Mouse (Mus musculus) ovary, postnatal 14 days (tissue): ENCODE results near the gene Nup188.

Experiments used
- DNase-seq: peaks from one replicate; pipeline ENCODE4 v3.0.0; 2022; ENCODE audit warnings: low spot score

Nup188 gene

DNA sequence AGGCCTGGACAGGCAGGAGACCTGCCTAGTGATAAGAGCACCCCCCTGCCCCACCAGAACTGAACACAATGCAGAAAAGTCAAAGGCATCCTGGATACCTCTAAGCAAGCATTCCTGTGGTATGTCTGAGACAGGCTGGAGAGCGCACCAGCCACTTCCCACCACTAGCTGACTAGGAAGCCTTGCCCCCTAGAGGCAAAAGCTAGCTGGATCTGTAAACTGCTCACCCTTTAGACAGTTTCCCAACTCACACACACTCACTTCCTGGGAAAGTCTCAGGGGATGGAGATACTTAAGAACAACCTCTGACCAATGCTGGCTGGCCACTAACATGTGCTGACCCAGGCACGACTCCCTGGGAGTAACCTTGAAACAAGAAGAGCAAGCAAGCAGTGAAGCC is 65.0 kb downstream of the Nup188 start:
- DNase-seq = no peak

- DNase-seq = no peak
These were observed 69.7 kb downstream of the Nup188 start for GRCm38 (mm10) chr2:30355861-30356260.

DNA sequence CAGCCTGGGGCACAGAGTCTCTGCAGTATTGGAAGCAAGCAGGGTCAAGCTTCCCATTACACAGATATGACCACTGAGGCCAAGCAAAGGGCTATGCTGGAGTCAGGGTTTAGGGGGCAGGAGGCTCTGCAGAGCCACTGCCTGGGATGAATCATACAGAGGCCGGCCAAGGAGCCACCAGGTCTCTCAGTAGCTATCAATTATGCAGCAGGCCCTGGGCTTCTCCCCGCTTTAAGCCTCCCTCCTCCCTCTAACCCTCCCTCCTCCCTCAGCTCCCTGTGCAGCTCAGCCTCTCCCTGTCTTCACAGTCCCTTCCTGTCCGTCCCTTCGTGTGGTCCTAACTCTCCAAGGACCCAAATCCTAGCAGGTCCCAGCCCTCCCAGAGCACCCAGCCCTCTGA is 70.1 kb downstream of the Nup188 start:
- DNase-seq = no peak

- DNase-seq = no peak
These were observed 70.7 kb downstream of the Nup188 start for GRCm38 (mm10) chr2:30356906-30357305.

DNA sequence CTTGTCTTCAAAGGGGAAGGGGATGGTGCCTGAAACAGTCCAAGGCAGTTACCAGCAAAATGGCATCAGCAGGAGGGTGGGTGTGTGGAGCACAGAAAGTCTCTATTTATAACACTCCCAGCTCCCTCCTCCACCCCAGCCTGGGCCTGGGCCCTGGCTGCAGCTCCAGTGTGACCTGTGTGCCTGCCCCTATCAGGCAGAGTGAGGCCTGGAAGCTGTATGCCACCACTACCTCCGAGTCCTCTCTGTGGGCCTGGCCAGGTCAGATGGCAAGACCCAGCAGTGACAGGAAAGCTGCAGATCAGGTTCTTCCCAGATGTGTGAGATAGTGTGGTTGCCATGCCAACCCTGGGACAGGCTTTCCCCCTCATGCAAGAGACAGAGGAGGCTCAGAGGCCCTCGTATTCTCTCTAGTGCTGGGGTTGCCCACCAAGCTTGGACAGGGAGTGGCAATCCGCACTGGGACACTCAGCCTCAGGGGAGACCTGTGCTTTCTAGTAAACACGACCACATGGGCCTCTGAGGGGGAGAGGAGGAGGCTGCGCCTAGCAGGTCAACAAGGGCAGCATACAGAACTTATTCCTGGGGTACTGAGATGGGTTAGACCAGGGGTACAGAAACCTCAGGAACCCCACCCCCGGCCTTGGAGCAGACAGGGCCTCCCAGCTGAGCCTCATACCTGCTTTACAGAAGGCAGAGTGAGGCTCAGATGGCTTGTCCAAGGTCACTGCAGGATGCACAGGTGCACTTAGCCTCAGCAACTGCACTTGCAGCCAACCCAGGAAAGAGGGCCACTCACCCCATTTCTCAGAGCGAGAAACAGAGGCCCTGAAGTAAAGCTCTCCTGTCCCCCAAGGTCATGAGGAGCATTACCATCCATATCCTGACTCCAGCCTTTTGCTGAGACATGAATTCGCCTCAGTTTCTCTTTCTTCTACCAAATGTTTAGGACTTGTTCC is 71.6 kb downstream of the Nup188 start:
- DNase-seq = no peak

GRCm38 (mm10) chr2:30358533-30359531 is 72.6 kb downstream of the Nup188 start, which contains the start of gene Sh3glb2:
TSS of gene Sh3glb2 (minus strand) at chr2:30359337.
- peak; percentile 78 for DNase-seq

GRCm38 (mm10) chr2:30360626-30361025 is 74.4 kb downstream of the Nup188 start:
- DNase-seq = no peak

DNA sequence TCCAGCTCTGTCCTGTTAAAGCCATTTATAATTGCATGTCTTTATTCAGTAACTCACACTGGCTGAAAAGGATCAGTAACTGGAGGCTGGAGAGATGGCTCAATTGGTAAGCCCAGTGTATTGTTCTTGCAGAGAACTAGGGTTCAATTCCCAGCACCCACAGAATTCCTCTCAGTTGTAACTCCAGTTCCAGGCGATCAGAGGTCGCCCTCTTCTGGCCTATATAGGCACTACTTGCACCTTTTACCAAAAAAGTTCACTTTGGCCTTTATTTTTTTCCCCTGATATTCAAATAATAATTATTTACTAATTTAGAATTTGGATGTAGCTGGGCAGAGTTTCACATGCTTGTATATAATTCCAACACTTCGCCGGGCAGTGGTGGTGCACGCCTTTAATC is 76.7 kb downstream of the Nup188 start:
- no peak for DNase-seq

- peak; percentile 97 for DNase-seq
These were observed 77.8 kb downstream of the Nup188 start, which contains the start of gene Miga2 for GRCm38 (mm10) chr2:30363773-30364650. TSS of gene Miga2 (plus strand) at chr2:30364233.

DNA sequence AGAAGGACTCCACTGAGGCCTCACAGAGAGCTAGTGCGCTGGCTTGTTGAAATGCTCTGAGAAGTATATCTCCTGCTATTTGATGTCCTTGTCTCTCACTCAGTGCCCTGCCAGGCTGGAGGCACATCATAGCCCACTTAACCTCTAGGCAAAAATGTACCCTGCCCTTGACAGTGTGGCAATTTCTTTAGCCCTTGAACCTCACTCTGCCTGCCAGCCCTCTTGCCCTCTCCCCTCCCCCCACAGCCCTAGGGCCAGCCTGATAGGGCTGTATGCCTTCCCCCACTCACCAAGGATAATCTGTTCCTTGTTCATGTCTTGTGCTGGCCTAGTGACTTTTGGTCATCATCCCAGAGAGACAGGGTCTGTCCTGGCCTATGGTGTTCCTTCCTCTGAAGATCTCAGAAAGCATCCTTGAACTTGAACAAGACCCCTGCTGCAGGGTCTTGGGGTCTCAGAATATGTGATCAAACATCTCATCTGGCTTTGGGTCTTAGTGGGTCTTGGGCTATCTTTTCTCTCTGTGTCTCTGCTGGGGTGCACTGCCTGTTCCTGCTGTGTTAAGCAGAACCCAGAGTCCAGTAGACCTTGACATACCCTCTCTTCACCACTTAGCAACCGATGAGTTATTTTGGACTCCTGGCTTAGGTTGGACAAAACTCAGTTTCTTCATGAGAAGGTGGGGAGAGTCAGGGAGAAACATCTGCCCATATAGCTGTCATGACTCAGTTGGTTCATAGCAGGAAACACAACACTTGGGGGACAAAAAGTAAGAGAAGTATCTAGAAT is 79.3 kb downstream of the Nup188 start:
- no peak for DNase-seq

DNA sequence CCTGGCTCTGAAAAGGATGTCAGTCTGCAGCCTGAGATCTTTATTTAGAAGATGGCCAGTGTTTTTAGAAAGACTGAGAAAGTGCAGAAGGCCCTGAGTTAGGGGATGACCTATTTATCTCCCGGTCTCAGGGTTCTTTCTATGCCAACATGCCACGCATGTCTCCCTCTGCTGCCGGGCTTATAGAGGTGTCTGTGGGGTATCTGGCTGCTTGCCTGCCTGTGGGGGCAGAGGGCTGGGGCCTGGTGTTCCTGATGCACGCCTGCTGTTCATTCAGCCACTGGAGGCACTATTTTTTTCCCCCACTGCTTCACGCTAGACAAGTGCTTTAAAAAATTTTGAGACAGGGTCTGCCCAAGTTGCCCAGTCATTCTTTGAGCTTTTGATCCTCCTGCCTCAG is 80.0 kb downstream of the Nup188 start:
- DNase-seq = no peak

GRCm38 (mm10) chr2:30371544-30371943 is 85.3 kb downstream of the Nup188 start:
- DNase-seq = no peak

GRCm38 (mm10) chr2:30372726-30373125 is 86.5 kb downstream of the Nup188 start:
- DNase-seq = no peak

DNA sequence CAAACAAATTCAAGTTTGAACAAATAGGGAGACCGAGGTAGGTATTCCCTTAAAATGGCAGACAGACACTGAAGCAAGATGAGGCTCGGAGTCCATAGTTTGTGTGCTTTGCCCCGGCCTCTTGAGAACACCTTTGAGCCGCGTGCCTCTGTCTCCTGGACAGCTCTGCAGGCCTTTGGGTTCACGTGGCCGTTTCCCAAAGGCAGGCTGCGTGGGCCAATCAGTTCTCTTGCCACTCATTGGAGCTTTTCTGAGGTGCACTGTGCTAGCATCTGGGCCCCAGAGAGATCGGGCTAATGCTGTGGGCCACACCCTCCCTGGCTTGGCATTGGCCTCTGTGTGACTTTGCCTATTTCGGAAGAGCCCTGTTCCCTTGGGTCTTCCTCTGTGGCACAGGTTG is 89.7 kb downstream of the Nup188 start:
- DNase-seq = no peak

GRCm38 (mm10) chr2:30377721-30378120 is 91.5 kb downstream of the Nup188 start:
- DNase-seq = no peak

- DNase-seq = no peak
These were observed 93.1 kb downstream of the Nup188 start for GRCm38 (mm10) chr2:30379307-30379706.

DNA sequence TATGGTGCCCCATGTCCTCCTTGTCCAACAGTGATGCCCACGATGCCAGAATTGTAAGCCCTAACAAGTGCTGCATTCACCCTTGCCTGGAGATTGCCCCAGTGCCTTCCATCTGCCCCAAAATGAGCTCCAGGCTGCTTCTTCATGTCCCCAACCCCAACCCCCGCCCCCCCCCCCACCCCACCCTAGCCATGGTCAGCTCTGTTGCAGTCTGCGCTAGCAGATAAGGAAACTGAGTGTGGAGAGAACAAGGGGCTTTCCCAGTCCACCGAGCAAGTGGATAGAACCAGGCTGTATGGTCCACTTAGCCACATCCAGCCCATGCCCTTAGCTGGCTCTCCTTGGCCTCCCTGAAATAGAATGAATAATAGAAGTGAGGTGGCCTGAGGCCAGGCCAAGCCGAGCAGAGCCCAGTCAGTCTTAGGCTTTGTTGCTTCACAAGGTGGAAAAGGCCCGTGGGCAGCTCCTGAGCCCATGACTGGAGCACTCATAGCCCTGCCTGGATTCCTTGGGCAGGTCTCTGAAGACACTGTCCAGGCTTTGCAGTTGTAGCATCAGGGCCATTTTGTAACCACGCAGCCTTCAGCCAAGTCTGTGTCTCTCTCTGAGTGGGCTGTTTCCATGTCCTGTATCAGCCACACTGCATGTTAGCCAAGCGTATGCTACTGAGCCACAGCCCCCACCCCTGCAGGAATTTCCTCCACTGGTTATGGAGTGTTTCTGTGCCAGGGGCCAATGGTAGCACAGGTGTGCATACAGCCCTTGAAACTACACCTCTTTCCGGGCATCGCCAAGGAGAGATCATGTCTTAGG is 94.6 kb downstream of the Nup188 start:
- DNase-seq = no peak

DNA sequence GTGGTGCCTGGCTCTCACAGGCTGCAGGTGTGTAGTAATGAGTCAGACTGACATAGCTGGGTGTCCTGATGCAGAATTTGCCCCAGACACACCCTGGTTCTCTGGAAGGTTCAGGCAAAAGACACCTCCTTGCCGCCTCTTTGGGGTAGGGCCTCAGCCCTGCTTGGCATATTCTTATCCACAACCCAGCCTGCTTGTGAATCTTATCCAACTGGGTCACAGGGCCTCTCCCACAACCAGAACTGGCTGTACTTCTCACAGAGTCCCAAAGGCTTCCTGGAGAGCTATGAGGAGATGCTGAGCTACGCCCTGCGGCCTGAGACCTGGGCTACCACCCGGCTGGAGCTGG is 95.2 kb downstream of the Nup188 start:
- no peak for DNase-seq

GRCm38 (mm10) chr2:30384814-30385213 is 98.6 kb downstream of the Nup188 start:
- no peak for DNase-seq

DNA sequence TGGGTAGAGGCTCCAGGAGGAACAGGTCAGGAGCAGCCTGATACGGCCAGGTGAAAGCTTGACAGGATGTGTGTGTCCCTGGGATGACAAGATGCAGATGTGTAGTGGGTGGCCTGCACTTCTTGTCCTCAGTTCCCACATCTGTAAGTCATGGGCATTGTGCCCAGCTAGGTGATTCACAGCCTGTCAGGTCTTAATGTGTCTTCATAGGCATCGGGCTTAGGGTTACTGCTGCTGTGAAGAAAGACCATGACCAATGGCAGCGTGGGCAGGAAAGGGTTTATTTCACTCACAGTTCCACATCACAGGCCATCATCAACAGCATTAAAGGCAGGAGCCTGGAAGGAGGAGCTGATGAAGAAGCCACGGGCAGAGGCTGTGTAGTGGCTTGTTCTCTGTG is 99.4 kb downstream of the Nup188 start:
- no peak for DNase-seq
